Mouse (Mus musculus) liver, embryonic 14 days (tissue): ENCODE measurements around the gene Olfr448. TPM values are rescaled to one million over a fixed set of nuclear protein-coding genes. Genes with fewer than 3 reads are reported as not detected.

Experiments
- polyA plus RNA-seq: library from polyadenylated mRNA; depleted of rRNA; stranded (reverse); fragments of >200 nt; gene quantifications from 2 replicates; pipeline ENCODE4 v1.2.3, GENCODE M21; 2012; rRNA removed

The Olfr448 gene
- polyA plus RNA-seq, result not detected in 2 replicates

GRCm38 (mm10) chr6:42890141-42890540 lies at the start of gene Olfr448:
Gene Olfr448, plus strand, starts transcription at chr6:42890441.

GRCm38 (mm10) chr6:42908578-42908977 lies 18.3 kb downstream of the Olfr448 start, which contains the start of gene Olfr447:
Gene Olfr447, plus strand, starts transcription at chr6:42908878.

GRCm38 (mm10) chr6:42921077-42921476 lies 30.8 kb downstream of the Olfr448 start, which contains the start of gene Olfr446:
Gene Olfr446, plus strand, starts transcription at chr6:42921377.

Other genes starting within 250 kb of the Olfr448 start
- 0.08 and 0.13 TPM in 2 replicates for gene Tcaf2, start 245.2 kb upstream of the Olfr448 start, polyA plus RNA-seq
- 2.2 TPM in 2 replicates for gene Tcaf1, start 180.4 kb upstream of the Olfr448 start, polyA plus RNA-seq
- not detected in 2 replicates for gene Olfr453, start 151.1 kb upstream of the Olfr448 start, polyA plus RNA-seq
- not detected in 2 replicates for gene Olfr38, start 134.0 kb upstream of the Olfr448 start, polyA plus RNA-seq
- gene Olfr452, start 105.3 kb upstream of the Olfr448 start, polyA plus RNA-seq, result not detected in 2 replicates
- not detected in 2 replicates for gene Olfr450, start 78.5 kb upstream of the Olfr448 start, polyA plus RNA-seq
- gene Olfr449, start 56.1 kb upstream of the Olfr448 start, polyA plus RNA-seq, result not detected in 2 replicates
- not detected in 2 replicates for gene Olfr447, start 18.4 kb downstream of the Olfr448 start, polyA plus RNA-seq
- not detected in 2 replicates for gene Olfr446, start 30.9 kb downstream of the Olfr448 start, polyA plus RNA-seq
- gene Olfr444, start 58.6 kb downstream of the Olfr448 start, polyA plus RNA-seq, result not detected in 2 replicates
- not detected in 2 replicates for gene Olfr441, start 215.9 kb downstream of the Olfr448 start, polyA plus RNA-seq